Mouse (Mus musculus): ENCODE measurements at regions not wholly inside any gene's neighbourhood (a gene's known extent, or its start where the extent isn't known, plus 50 kb on each side); places are given as distances from the start of the nearest gene placed in this dataset.

DNA sequence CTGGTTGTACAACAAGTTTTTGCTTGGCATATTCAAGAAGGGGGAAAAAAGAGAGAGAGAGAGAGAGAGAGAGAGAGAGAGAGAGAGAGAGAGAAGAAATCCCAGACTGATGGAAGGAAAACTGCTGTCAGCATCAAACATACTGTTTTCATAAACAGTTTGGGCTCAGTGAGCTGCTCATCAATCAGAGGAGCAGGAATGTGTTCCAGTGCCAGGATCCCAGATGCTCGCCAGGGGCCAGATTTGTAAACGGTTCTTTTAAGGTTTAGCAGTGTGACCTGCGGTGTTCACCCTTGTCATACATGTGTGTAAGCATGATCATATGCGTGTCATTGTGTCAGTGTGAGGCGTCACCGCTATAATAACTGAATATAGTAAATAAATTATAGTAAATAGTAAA is 320.5 kb downstream of the Slc4a3 start:
- Histone ChIP-seq H3K4me3 (replicated peaks in 1 of 3; ENCODE audit: low read depth in 2 of 3, low read length in 2 of 3, poor library complexity in 1 of 3) (no peak overlapping the region), H3K4me2 (ENCODE audit: insufficient read depth, low read depth, poor library complexity, severe bottlenecking) (no peak overlapping the region), H3K4me1 (ENCODE audit: control insufficient read depth in 1 of 2, insufficient read depth in 2 of 2) (no peaks in the 10 kb centered on the region), H3K9ac (ENCODE audit: insufficient read depth, low read depth) (no peak overlapping the region), H3K27me3 (replicated peaks) (no peaks in the 10 kb centered on the region), H3K9me3 (replicated peaks; ENCODE audit: low read length) (no peaks in the 10 kb centered on the region), H3K27ac (ENCODE audit: insufficient read depth, low read depth) (no peak overlapping the region), H3K36me3 (replicated peaks in 1 of 2; ENCODE audit: control insufficient read depth in 1 of 2, insufficient read depth in 1 of 2, low read length in 1 of 2) (no peaks in the 10 kb centered on the region), H3K79me2 (replicated peaks; ENCODE audit: control insufficient read depth, extremely low read depth, insufficient read depth, poor library complexity, severe bottlenecking) (no peaks in the 10 kb centered on the region)
- DNase-seq (ENCODE audit: extremely low read depth), result no peak
- dilution Hi-C loops (cut with MboI; ENCODE audit: extremely low pct_ligation_motif_present, extremely low pct_unique_long_range_greater_than_20kb, low sequenced_read_pairs), result no loop called here
- TF ChIP-seq MAFK (IDR thresholded peaks at IDR 0.05; ENCODE audit: insufficient replicate concordance, low read length), result no peak
- no peak for TF ChIP-seq HCFC1 (IDR thresholded peaks at IDR 0.05; ENCODE audit: low read depth, low read length)
- TF ChIP-seq USF1 (IDR thresholded peaks at IDR 0.05; ENCODE audit: low read depth, low read length), result no peak
- TF ChIP-seq ZC3H11A (IDR thresholded peaks at IDR 0.05; ENCODE audit: low read depth, low read length), result no peak
- TF ChIP-seq SIN3A (IDR thresholded peaks at IDR 0.05; ENCODE audit: low read length), result no peak
- no peak for TF ChIP-seq CHD2 (IDR thresholded peaks at IDR 0.05; ENCODE audit: low read length)
- TF ChIP-seq EP300 (IDR thresholded peaks at IDR 0.05; ENCODE audit: low read length), result no peak
- no peak for TF ChIP-seq MAZ (IDR thresholded peaks at IDR 0.05; ENCODE audit: low read depth, low read length)
- no peak for TF ChIP-seq TBP (conservative IDR thresholded peaks at IDR 0.05; ENCODE audit: low read depth, low read length)
- no peak for TF ChIP-seq IRF4 (IDR thresholded peaks at IDR 0.05; ENCODE audit: low read depth, low read length)
- TF ChIP-seq NRF1 (IDR thresholded peaks at IDR 0.05; ENCODE audit: low read depth, low read length), result no peak
- in situ Hi-C loops (cut with MboI; ENCODE audit: low pct_ligation_motif_present, low pct_unique_long_range_greater_than_20kb, low sequenced_read_pairs), result no loop called here

DNA sequence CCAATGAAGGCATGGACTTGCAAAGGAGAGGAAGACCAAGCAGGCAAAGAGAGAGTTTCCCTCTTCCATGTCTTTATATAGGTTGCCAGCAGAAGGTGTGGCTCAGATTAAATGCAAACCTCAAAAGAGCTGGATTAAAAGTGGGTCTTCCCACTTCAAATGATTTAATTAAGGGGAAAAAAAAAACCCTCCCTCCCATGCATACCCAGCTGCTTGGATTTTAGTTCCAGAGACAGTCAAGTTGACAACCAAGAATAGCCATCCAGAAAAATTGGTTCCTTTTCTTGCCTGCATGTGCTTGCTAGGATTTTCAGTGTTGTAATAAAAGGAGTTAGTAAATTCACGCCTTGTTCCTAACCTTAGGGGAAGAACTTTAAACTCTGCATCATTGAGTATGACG is 323.3 kb downstream of the Slc4a3 start:
- no peak overlapping the region for H3K4me3 ChIP-seq (replicated peaks in 1 of 3; ENCODE audit: low read depth in 2 of 3, low read length in 2 of 3, poor library complexity in 1 of 3)
- no peaks in the 10 kb centered on the region for H3K79me2 ChIP-seq (replicated peaks; ENCODE audit: control insufficient read depth, extremely low read depth, insufficient read depth, poor library complexity, severe bottlenecking)
- H3K4me2 ChIP-seq (ENCODE audit: insufficient read depth, low read depth, poor library complexity, severe bottlenecking), result no peak overlapping the region
- dilution Hi-C loops (cut with MboI; ENCODE audit: extremely low pct_ligation_motif_present, extremely low pct_unique_long_range_greater_than_20kb, low sequenced_read_pairs), result no loop called here
- H3K4me1 ChIP-seq (ENCODE audit: control insufficient read depth in 1 of 2, insufficient read depth in 2 of 2), result no peaks in the 10 kb centered on the region
- TF ChIP-seq ZC3H11A (IDR thresholded peaks at IDR 0.05; ENCODE audit: low read depth, low read length), result no peak
- TF ChIP-seq RCOR1 (conservative IDR thresholded peaks at IDR 0.05; ENCODE audit: low read depth, low read length), result no peak
- no peak for TF ChIP-seq KAT2A (IDR thresholded peaks at IDR 0.05; ENCODE audit: insufficient replicate concordance, low read length)
- no peak for TF ChIP-seq MEF2A (IDR thresholded peaks at IDR 0.05; ENCODE audit: borderline replicate concordance, low read depth, low read length)
- TF ChIP-seq EP300 (IDR thresholded peaks at IDR 0.05; ENCODE audit: low read length), result no peak
- no peak for TF ChIP-seq SIN3A (IDR thresholded peaks at IDR 0.05; ENCODE audit: low read length)
- H3K9me3 ChIP-seq (replicated peaks; ENCODE audit: low read length), result peaks cover 2% of the 10 kb centered on the region
- H3K27ac ChIP-seq (ENCODE audit: insufficient read depth, low read depth), result no peak overlapping the region
- H3K9ac ChIP-seq (ENCODE audit: insufficient read depth, low read depth), result no peak overlapping the region
- no peak for DNase-seq (ENCODE audit: extremely low read depth)
- in situ Hi-C loops (cut with MboI; ENCODE audit: low pct_ligation_motif_present, low pct_unique_long_range_greater_than_20kb, low sequenced_read_pairs), result no loop called here
- no peaks in the 10 kb centered on the region for H3K27me3 ChIP-seq (replicated peaks)
- H3K36me3 ChIP-seq (replicated peaks in 1 of 2; ENCODE audit: control insufficient read depth in 1 of 2, insufficient read depth in 1 of 2, low read length in 1 of 2), result no peaks in the 10 kb centered on the region

DNA sequence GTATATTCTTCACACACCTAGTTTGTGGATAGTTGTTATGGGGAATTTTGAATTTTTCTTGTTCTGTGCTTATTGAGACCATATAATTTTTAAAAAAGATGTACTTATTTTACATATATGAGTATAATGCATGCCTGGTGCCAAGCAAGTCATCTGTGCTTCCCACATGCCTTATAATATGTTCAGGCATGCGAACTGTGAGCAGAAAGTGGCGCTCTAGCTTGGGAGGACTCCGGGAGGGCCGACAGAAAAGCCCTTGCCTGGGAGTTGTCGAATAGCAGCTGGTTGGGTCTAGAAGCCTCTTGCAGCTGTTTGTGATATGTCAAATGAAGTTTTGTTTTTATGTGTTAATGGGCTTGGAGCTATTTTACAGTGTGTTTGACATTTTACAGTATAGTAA is 323.8 kb downstream of the Slc4a3 start:
- TF ChIP-seq NELFE (IDR thresholded peaks at IDR 0.05; ENCODE audit: low read depth, low read length), result no peak
- TF ChIP-seq ZNF384 (IDR thresholded peaks at IDR 0.05; ENCODE audit: low read depth, low read length), result no peak
- no peak for TF ChIP-seq CHD2 (IDR thresholded peaks at IDR 0.05; ENCODE audit: low read length)
- Histone ChIP-seq H3K4me1 (ENCODE audit: control insufficient read depth in 1 of 2, insufficient read depth in 2 of 2) (no peaks in the 10 kb centered on the region), H3K9ac (ENCODE audit: insufficient read depth, low read depth) (no peak overlapping the region), H3K4me3 (replicated peaks in 1 of 3; ENCODE audit: low read depth in 2 of 3, low read length in 2 of 3, poor library complexity in 1 of 3) (no peak overlapping the region), H3K79me2 (replicated peaks; ENCODE audit: control insufficient read depth, extremely low read depth, insufficient read depth, poor library complexity, severe bottlenecking) (no peaks in the 10 kb centered on the region), H3K27ac (ENCODE audit: insufficient read depth, low read depth) (no peak overlapping the region), H3K27me3 (replicated peaks) (no peaks in the 10 kb centered on the region), H3K4me2 (ENCODE audit: insufficient read depth, low read depth, poor library complexity, severe bottlenecking) (no peak overlapping the region), H3K9me3 (replicated peaks; ENCODE audit: low read length) (peaks cover 2% of the 10 kb centered on the region), H3K36me3 (replicated peaks in 1 of 2; ENCODE audit: control insufficient read depth in 1 of 2, insufficient read depth in 1 of 2, low read length in 1 of 2) (no peaks in the 10 kb centered on the region)
- in situ Hi-C loops (cut with MboI; ENCODE audit: low pct_ligation_motif_present, low pct_unique_long_range_greater_than_20kb, low sequenced_read_pairs) (no loop called here), dilution Hi-C loops (cut with MboI; ENCODE audit: extremely low pct_ligation_motif_present, extremely low pct_unique_long_range_greater_than_20kb, low sequenced_read_pairs) (no loop called here)
- DNase-seq (ENCODE audit: extremely low read depth), result no peak

Measured in CH12.LX (cell line).